Mouse (Mus musculus) stomach, postnatal 0 days (tissue): Measurements from ENCODE around the gene Kif23.

Experiments
- CTCF ChIP-seq: IDR thresholded peaks from 2 replicates; pipeline ENCODE4 v1.5.1; 2016; ENCODE audit warnings: antibody characterized with exemption, low read depth, mild to moderate bottlenecking, moderate library complexity
- EP300 ChIP-seq: optimal IDR thresholded peaks from 2 replicates; pipeline ENCODE3; 2016; ENCODE audit warnings: antibody characterized with exemption

- TF ChIP-seq CTCF (no peak), EP300 (no peak)
These were observed 13.2 kb downstream of the Kif23 start for GRCm38 (mm10) chr9:61933333-61933732.
